Mouse (Mus musculus): ENCODE measurements around the gene Tmem39a. TPM values are rescaled to one million over a fixed set of nuclear protein-coding genes. Genes with fewer than 3 reads are reported as not detected.

Tmem39a gene
- polyA plus RNA-seq, 2 experiments: 146 to 309 TPM

GRCm38 (mm10) chr16:38592026-38592678 lies 33.7 kb downstream of the Tmem39a start:
- ATAC-seq (ENCODE audit: low FRiP score, low read depth) (no peak), DNase-seq (ENCODE audit: low spot score) (no peak)
- Histone ChIP-seq H3K4me3 (replicated peaks; ENCODE audit: low read length) (no peak overlapping the region), H3K27me3 (ENCODE audit: control insufficient read depth, insufficient read depth, low read length) (no peaks in the 10 kb centered on the region), H3K9me3 (ENCODE audit: control insufficient read depth, low read length) (no peaks in the 10 kb centered on the region), H3K36me3 (ENCODE audit: control insufficient read depth, insufficient read depth, low read length) (peaks cover 66% of the 10 kb centered on the region), H3K9ac (ENCODE audit: low read depth, low read length, severe bottlenecking) (no peak overlapping the region), H3K4me1 (ENCODE audit: control insufficient read depth, insufficient read depth, low read length) (no peaks in the 10 kb centered on the region), H3K27ac (replicated peaks; ENCODE audit: low read depth, low read length) (no peak overlapping the region), H3K4me2 (replicated peaks; ENCODE audit: low read depth, low read length, severe bottlenecking) (no peak overlapping the region)
- 90% methylated on average over 12 of the region's 12 CpGs for WGBS
- TF ChIP-seq POLR2A (IDR thresholded peaks at IDR 0.05; ENCODE audit: borderline replicate concordance, extremely low read depth, insufficient read depth, insufficient read length): no peak

GRCm38 (mm10) chr16:38592946-38593345 lies 34.4 kb downstream of the Tmem39a start:
- TF ChIP-seq POLR2A (IDR thresholded peaks at IDR 0.05; ENCODE audit: borderline replicate concordance, extremely low read depth, insufficient read depth, insufficient read length): no peak
- H3K4me2 ChIP-seq (replicated peaks; ENCODE audit: low read depth, low read length, severe bottlenecking): no peak overlapping the region
- DNase-seq (ENCODE audit: low spot score): no peak
- 95% methylated on average over 4 of the region's 4 CpGs for WGBS
- H3K4me1 ChIP-seq (ENCODE audit: control insufficient read depth, insufficient read depth, low read length): no peaks in the 10 kb centered on the region
- H3K4me3 ChIP-seq (replicated peaks; ENCODE audit: low read length): no peak overlapping the region
- H3K27me3 ChIP-seq (ENCODE audit: control insufficient read depth, insufficient read depth, low read length): no peaks in the 10 kb centered on the region
- ATAC-seq (ENCODE audit: low FRiP score, low read depth): no peak
- no peak overlapping the region for H3K27ac ChIP-seq (replicated peaks; ENCODE audit: low read depth, low read length)
- peaks cover 59% of the 10 kb centered on the region for H3K36me3 ChIP-seq (ENCODE audit: control insufficient read depth, insufficient read depth, low read length)
- H3K9me3 ChIP-seq (ENCODE audit: control insufficient read depth, low read length): no peaks in the 10 kb centered on the region
- H3K9ac ChIP-seq (ENCODE audit: low read depth, low read length, severe bottlenecking): no peak overlapping the region

- Histone ChIP-seq H3K4me3 (replicated peaks; ENCODE audit: low read length) (no peak overlapping the region), H3K27ac (replicated peaks; ENCODE audit: low read depth, low read length) (no peak overlapping the region), H3K27me3 (ENCODE audit: control insufficient read depth, insufficient read depth, low read length) (no peaks in the 10 kb centered on the region), H3K4me1 (ENCODE audit: control insufficient read depth, insufficient read depth, low read length) (no peaks in the 10 kb centered on the region), H3K36me3 (ENCODE audit: control insufficient read depth, insufficient read depth, low read length) (peaks cover 44% of the 10 kb centered on the region), H3K9ac (ENCODE audit: low read depth, low read length, severe bottlenecking) (no peak overlapping the region), H3K4me2 (replicated peaks; ENCODE audit: low read depth, low read length, severe bottlenecking) (no peak overlapping the region), H3K9me3 (ENCODE audit: control insufficient read depth, low read length) (no peaks in the 10 kb centered on the region)
- WGBS: 92% methylated on average over 1 of the region's 1 CpGs
- no peak for ATAC-seq (ENCODE audit: low FRiP score, low read depth)
- DNase-seq (ENCODE audit: low spot score): no peak
- no peak for TF ChIP-seq POLR2A (IDR thresholded peaks at IDR 0.05; ENCODE audit: borderline replicate concordance, extremely low read depth, insufficient read depth, insufficient read length)
These were observed 35.9 kb downstream of the Tmem39a start for GRCm38 (mm10) chr16:38594435-38594834.

- DNase-seq (ENCODE audit: low spot score) (no peak), ATAC-seq (ENCODE audit: low FRiP score, low read depth) (no peak)
- H3K4me2 ChIP-seq (replicated peaks; ENCODE audit: low read depth, low read length, severe bottlenecking): no peak overlapping the region
- no peak overlapping the region for H3K9ac ChIP-seq (ENCODE audit: low read depth, low read length, severe bottlenecking)
- no peaks in the 10 kb centered on the region for H3K4me1 ChIP-seq (ENCODE audit: control insufficient read depth, insufficient read depth, low read length)
- no peak overlapping the region for H3K4me3 ChIP-seq (replicated peaks; ENCODE audit: low read length)
- no peak overlapping the region for H3K27ac ChIP-seq (replicated peaks; ENCODE audit: low read depth, low read length)
- no peaks in the 10 kb centered on the region for H3K9me3 ChIP-seq (ENCODE audit: control insufficient read depth, low read length)
- H3K36me3 ChIP-seq (ENCODE audit: control insufficient read depth, insufficient read depth, low read length): peaks cover 41% of the 10 kb centered on the region
- H3K27me3 ChIP-seq (ENCODE audit: control insufficient read depth, insufficient read depth, low read length): no peaks in the 10 kb centered on the region
- WGBS: 73% methylated on average over 2 of the region's 2 CpGs
- no peak for TF ChIP-seq POLR2A (IDR thresholded peaks at IDR 0.05; ENCODE audit: borderline replicate concordance, extremely low read depth, insufficient read depth, insufficient read length)
These were observed 37.6 kb downstream of the Tmem39a start for GRCm38 (mm10) chr16:38596099-38596498.

- TF ChIP-seq POLR2A (IDR thresholded peaks at IDR 0.05; ENCODE audit: borderline replicate concordance, extremely low read depth, insufficient read depth, insufficient read length): no peak
- H3K27me3 ChIP-seq (ENCODE audit: control insufficient read depth, insufficient read depth, low read length): no peaks in the 10 kb centered on the region
- no peak for ATAC-seq (ENCODE audit: low FRiP score, low read depth)
- no peak overlapping the region for H3K9ac ChIP-seq (ENCODE audit: low read depth, low read length, severe bottlenecking)
- WGBS: 93% methylated on average over 2 of the region's 2 CpGs
- DNase-seq (ENCODE audit: low spot score): no peak
- H3K4me1 ChIP-seq (ENCODE audit: control insufficient read depth, insufficient read depth, low read length): no peaks in the 10 kb centered on the region
- H3K9me3 ChIP-seq (ENCODE audit: control insufficient read depth, low read length): no peaks in the 10 kb centered on the region
- H3K27ac ChIP-seq (replicated peaks; ENCODE audit: low read depth, low read length): no peak overlapping the region
- no peak overlapping the region for H3K4me3 ChIP-seq (replicated peaks; ENCODE audit: low read length)
- peaks cover 41% of the 10 kb centered on the region for H3K36me3 ChIP-seq (ENCODE audit: control insufficient read depth, insufficient read depth, low read length)
- H3K4me2 ChIP-seq (replicated peaks; ENCODE audit: low read depth, low read length, severe bottlenecking): no peak overlapping the region
These were observed 38.2 kb downstream of the Tmem39a start for GRCm38 (mm10) chr16:38596651-38597050.
